Mouse (Mus musculus): ENCODE measurements at regions not wholly inside any gene's neighbourhood (a gene's known extent, or its start where the extent isn't known, plus 50 kb on each side); places are given as distances from the start of the nearest gene placed in this dataset.

DNA sequence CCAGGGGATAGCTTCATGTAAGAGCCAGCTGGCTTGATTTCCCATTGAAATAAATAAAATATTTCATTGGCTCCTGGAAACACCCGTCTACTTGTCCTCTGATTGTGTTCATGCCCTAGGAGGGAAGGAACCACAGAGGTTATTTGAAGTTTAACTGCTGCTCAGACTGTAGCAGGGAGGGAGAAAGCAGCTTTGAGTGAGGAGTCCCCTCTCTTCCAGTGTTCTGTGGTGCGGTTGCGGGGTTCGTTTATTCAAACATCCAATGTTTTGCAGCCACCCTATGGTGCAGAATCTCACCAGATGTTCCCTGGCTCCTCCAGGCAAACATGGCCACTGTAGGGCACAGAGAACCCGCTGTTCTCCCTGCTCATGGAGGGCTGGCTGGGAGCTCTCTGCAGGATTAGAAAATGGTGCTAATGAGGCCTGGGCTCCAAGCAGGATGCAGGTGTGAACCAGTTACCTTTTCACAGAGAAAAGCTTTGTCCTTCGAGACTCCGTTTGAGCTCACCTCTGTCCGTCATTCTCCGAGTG is 390.7 kb downstream of the Gpat3 start:
- no peak overlapping the region for H3K4me2 ChIP-seq (ENCODE audit: low read depth, severe bottlenecking)
- no peak overlapping the region for H3K27ac ChIP-seq (replicated peaks; ENCODE audit: low read depth, low read length)
- no peaks in the 10 kb centered on the region for H3K9me3 ChIP-seq (ENCODE audit: control insufficient read depth, low read length)
- DNase-seq (ENCODE audit: low spot score) (no peak), ATAC-seq (ENCODE audit: insufficient number of reproducible peaks, low FRiP score, low TSS enrichment, low read depth) (no peak)
- H3K36me3 ChIP-seq (ENCODE audit: control insufficient read depth, insufficient read depth, low read length) = no peaks in the 10 kb centered on the region
- H3K4me1 ChIP-seq (ENCODE audit: control insufficient read depth, insufficient read depth, low read length) = no peaks in the 10 kb centered on the region
- no peak overlapping the region for H3K4me3 ChIP-seq (ENCODE audit: low read depth, low read length)
- H3K27me3 ChIP-seq (ENCODE audit: control insufficient read depth, insufficient read depth, low read length) = no peaks in the 10 kb centered on the region
- H3K9ac ChIP-seq (ENCODE audit: low read length) = no peak overlapping the region
- 64% methylated on average over 9 of the region's 9 CpGs for WGBS

GRCm38 (mm10) chr5:101222390-101222789 is 376.9 kb downstream of the Gpat3 start:
- DNase-seq (ENCODE audit: low spot score) = no peak
- Histone ChIP-seq H3K9me3 (ENCODE audit: control insufficient read depth, low read length) (no peaks in the 10 kb centered on the region), H3K4me2 (ENCODE audit: low read depth, severe bottlenecking) (no peak overlapping the region), H3K4me1 (ENCODE audit: control insufficient read depth, insufficient read depth, low read length) (no peaks in the 10 kb centered on the region), H3K27me3 (ENCODE audit: control insufficient read depth, insufficient read depth, low read length) (no peaks in the 10 kb centered on the region), H3K9ac (ENCODE audit: low read length) (no peak overlapping the region), H3K4me3 (ENCODE audit: low read depth, low read length) (no peak overlapping the region), H3K27ac (replicated peaks; ENCODE audit: low read depth, low read length) (no peak overlapping the region), H3K36me3 (ENCODE audit: control insufficient read depth, insufficient read depth, low read length) (no peaks in the 10 kb centered on the region)
- WGBS = 88% methylated on average over 10 of the region's 10 CpGs
- no peak for ATAC-seq (ENCODE audit: insufficient number of reproducible peaks, low FRiP score, low TSS enrichment, low read depth)

GRCm38 (mm10) chr5:101218082-101218481 is 372.6 kb downstream of the Gpat3 start:
- DNase-seq (ENCODE audit: low spot score) (no peak), ATAC-seq (ENCODE audit: insufficient number of reproducible peaks, low FRiP score, low TSS enrichment, low read depth) (no peak)
- WGBS = 92% methylated on average over 3 of the region's 3 CpGs
- Histone ChIP-seq H3K27ac (replicated peaks; ENCODE audit: low read depth, low read length) (no peak overlapping the region), H3K4me1 (ENCODE audit: control insufficient read depth, insufficient read depth, low read length) (no peaks in the 10 kb centered on the region), H3K4me3 (ENCODE audit: low read depth, low read length) (no peak overlapping the region), H3K4me2 (ENCODE audit: low read depth, severe bottlenecking) (no peak overlapping the region), H3K27me3 (ENCODE audit: control insufficient read depth, insufficient read depth, low read length) (no peaks in the 10 kb centered on the region), H3K9me3 (ENCODE audit: control insufficient read depth, low read length) (no peaks in the 10 kb centered on the region), H3K9ac (ENCODE audit: low read length) (no peak overlapping the region), H3K36me3 (ENCODE audit: control insufficient read depth, insufficient read depth, low read length) (no peaks in the 10 kb centered on the region)

- 82% methylated on average over 10 of the region's 10 CpGs for WGBS
- no peak overlapping the region for H3K27ac ChIP-seq (replicated peaks; ENCODE audit: low read depth, low read length)
- H3K36me3 ChIP-seq (ENCODE audit: control insufficient read depth, insufficient read depth, low read length) = no peaks in the 10 kb centered on the region
- DNase-seq (ENCODE audit: low spot score) (no peak), ATAC-seq (ENCODE audit: insufficient number of reproducible peaks, low FRiP score, low TSS enrichment, low read depth) (no peak)
- H3K4me1 ChIP-seq (ENCODE audit: control insufficient read depth, insufficient read depth, low read length) = no peaks in the 10 kb centered on the region
- no peak overlapping the region for H3K4me3 ChIP-seq (ENCODE audit: low read depth, low read length)
- no peaks in the 10 kb centered on the region for H3K27me3 ChIP-seq (ENCODE audit: control insufficient read depth, insufficient read depth, low read length)
- no peaks in the 10 kb centered on the region for H3K9me3 ChIP-seq (ENCODE audit: control insufficient read depth, low read length)
- no peak overlapping the region for H3K9ac ChIP-seq (ENCODE audit: low read length)
- no peak overlapping the region for H3K4me2 ChIP-seq (ENCODE audit: low read depth, severe bottlenecking)
These were observed 371.5 kb downstream of the Gpat3 start for GRCm38 (mm10) chr5:101216837-101217571.

DNA sequence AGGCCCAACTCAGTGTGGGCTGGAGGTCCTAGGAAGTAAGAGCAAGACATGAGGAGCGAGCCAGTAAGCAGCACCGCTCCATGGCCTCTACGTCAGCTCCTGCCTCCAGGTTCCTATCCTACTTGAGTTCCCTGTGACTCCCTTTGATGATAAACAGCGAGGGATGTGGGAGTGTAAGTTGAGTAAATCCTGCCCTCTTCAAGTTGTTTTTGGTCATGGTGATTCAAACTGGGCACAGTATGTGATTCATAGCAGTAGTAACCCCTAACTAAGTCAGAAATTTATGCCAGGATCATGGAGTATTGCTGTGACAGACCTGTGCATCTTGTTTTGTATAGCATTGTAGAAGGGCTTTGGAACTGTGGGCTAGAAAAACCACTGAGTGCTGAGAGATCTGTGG is 366.5 kb downstream of the Gpat3 start:
- WGBS = 86% methylated on average over 4 of the region's 4 CpGs

GRCm38 (mm10) chr5:101208150-101208549 is 362.6 kb downstream of the Gpat3 start:
- DNase-seq (ENCODE audit: low spot score) = no peak
- no peak overlapping the region for H3K4me2 ChIP-seq (ENCODE audit: low read depth, severe bottlenecking)
- H3K27ac ChIP-seq (replicated peaks; ENCODE audit: low read depth, low read length) = no peak overlapping the region
- no peaks in the 10 kb centered on the region for H3K9me3 ChIP-seq (ENCODE audit: control insufficient read depth, low read length)
- ATAC-seq (ENCODE audit: insufficient number of reproducible peaks, low FRiP score, low TSS enrichment, low read depth) = no peak
- H3K4me3 ChIP-seq (ENCODE audit: low read depth, low read length) = no peak overlapping the region
- no peaks in the 10 kb centered on the region for H3K4me1 ChIP-seq (ENCODE audit: control insufficient read depth, insufficient read depth, low read length)
- no peak overlapping the region for H3K9ac ChIP-seq (ENCODE audit: low read length)
- H3K27me3 ChIP-seq (ENCODE audit: control insufficient read depth, insufficient read depth, low read length) = no peaks in the 10 kb centered on the region
- 90% methylated on average over 5 of the region's 5 CpGs for WGBS
- no peaks in the 10 kb centered on the region for H3K36me3 ChIP-seq (ENCODE audit: control insufficient read depth, insufficient read depth, low read length)

More for the DNA sequence above, 366.5 kb downstream of the Gpat3 start:
- no peak overlapping the region for H3K4me3 ChIP-seq (ENCODE audit: low read depth, low read length)
- no peak overlapping the region for H3K27ac ChIP-seq (replicated peaks; ENCODE audit: low read depth, low read length)
- H3K36me3 ChIP-seq (ENCODE audit: control insufficient read depth, insufficient read depth, low read length) = no peaks in the 10 kb centered on the region
- H3K4me2 ChIP-seq (ENCODE audit: low read depth, severe bottlenecking) = no peak overlapping the region
- no peak for DNase-seq (ENCODE audit: low spot score)
- no peak overlapping the region for H3K9ac ChIP-seq (ENCODE audit: low read length)
- no peaks in the 10 kb centered on the region for H3K4me1 ChIP-seq (ENCODE audit: control insufficient read depth, insufficient read depth, low read length)
- no peak for ATAC-seq (ENCODE audit: insufficient number of reproducible peaks, low FRiP score, low TSS enrichment, low read depth)
- no peaks in the 10 kb centered on the region for H3K27me3 ChIP-seq (ENCODE audit: control insufficient read depth, insufficient read depth, low read length)
- no peaks in the 10 kb centered on the region for H3K9me3 ChIP-seq (ENCODE audit: control insufficient read depth, low read length)

DNA sequence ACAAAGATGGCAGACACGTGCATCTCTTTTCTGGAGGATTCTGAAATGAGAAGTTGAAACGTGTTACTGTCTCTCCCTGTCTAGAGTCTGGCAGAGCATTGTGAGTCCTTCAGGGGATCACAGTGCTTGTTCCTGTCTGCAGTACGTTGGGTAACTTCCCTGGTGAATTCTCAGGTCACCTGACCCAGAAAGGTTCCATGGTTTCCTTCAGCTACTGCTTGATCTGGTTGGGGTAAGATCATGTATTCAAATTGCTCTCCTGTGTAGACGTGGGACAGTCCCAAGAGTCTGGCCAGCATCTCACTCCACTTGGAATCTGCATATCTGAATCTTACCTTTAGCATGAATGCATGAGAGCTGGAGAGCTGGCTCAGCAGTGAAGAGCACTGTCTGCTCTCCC is 350.0 kb downstream of the Gpat3 start:
- no peak overlapping the region for H3K9ac ChIP-seq (ENCODE audit: low read length)
- H3K27me3 ChIP-seq (ENCODE audit: control insufficient read depth, insufficient read depth, low read length) = no peaks in the 10 kb centered on the region
- no peaks in the 10 kb centered on the region for H3K36me3 ChIP-seq (ENCODE audit: control insufficient read depth, insufficient read depth, low read length)
- no peak overlapping the region for H3K27ac ChIP-seq (replicated peaks; ENCODE audit: low read depth, low read length)
- no peak overlapping the region for H3K4me2 ChIP-seq (ENCODE audit: low read depth, severe bottlenecking)
- 76% methylated on average over 4 of the region's 4 CpGs for WGBS
- no peak for DNase-seq (ENCODE audit: low spot score)
- no peak overlapping the region for H3K4me3 ChIP-seq (ENCODE audit: low read depth, low read length)
- no peaks in the 10 kb centered on the region for H3K4me1 ChIP-seq (ENCODE audit: control insufficient read depth, insufficient read depth, low read length)
- no peak for ATAC-seq (ENCODE audit: insufficient number of reproducible peaks, low FRiP score, low TSS enrichment, low read depth)
- no peaks in the 10 kb centered on the region for H3K9me3 ChIP-seq (ENCODE audit: control insufficient read depth, low read length)

DNA sequence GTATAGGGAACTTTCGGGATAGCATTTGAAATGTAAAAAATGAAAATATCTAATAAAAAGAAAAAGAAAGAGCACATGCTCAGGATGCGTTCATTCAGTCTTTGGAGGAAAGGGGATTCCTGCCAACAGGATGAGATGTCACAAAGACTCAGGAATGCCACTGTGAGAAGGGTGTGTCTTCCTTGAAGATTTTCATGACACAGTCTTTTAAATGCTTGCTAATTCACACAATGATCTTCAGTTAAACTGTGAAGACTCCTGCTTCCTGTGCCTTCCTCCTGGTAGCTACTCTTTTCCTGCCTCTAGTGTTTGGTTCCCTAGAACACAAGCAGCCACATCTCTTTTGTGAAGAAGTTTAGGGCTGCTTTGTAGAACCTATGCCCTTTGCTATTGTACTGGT is 345.5 kb downstream of the Gpat3 start:
- Histone ChIP-seq H3K27me3 (ENCODE audit: control insufficient read depth, insufficient read depth, low read length) (no peaks in the 10 kb centered on the region), H3K9ac (ENCODE audit: low read length) (no peak overlapping the region), H3K36me3 (ENCODE audit: control insufficient read depth, insufficient read depth, low read length) (no peaks in the 10 kb centered on the region), H3K4me1 (ENCODE audit: control insufficient read depth, insufficient read depth, low read length) (no peaks in the 10 kb centered on the region), H3K4me3 (ENCODE audit: low read depth, low read length) (no peak overlapping the region), H3K4me2 (ENCODE audit: low read depth, severe bottlenecking) (no peak overlapping the region), H3K27ac (replicated peaks; ENCODE audit: low read depth, low read length) (no peak overlapping the region), H3K9me3 (ENCODE audit: control insufficient read depth, low read length) (no peaks in the 10 kb centered on the region)
- WGBS = 87% methylated on average over 2 of the region's 2 CpGs
- ATAC-seq (ENCODE audit: insufficient number of reproducible peaks, low FRiP score, low TSS enrichment, low read depth) (no peak), DNase-seq (ENCODE audit: low spot score) (no peak)

DNA sequence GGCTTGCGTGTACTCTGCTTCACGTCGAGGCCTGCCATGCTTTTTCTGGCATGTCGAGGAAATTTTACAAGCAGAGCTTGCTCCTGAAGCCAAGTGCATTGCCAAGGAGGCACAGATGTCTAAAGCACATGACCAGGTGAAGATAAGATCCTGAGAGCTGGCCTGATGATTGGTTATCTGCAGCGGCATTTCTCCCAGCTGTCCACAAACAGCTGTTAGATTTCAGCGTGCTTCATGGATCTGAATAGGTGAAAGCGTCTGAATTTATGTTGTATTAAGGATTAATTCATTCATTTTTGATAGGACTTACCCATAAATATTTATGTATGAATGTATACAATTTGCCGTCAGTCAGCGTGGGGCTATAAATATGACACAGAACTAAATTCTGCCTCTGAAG is 327.7 kb downstream of the Gpat3 start:
- no peak overlapping the region for H3K4me3 ChIP-seq (ENCODE audit: low read depth, low read length)
- ATAC-seq (ENCODE audit: insufficient number of reproducible peaks, low FRiP score, low TSS enrichment, low read depth) (no peak), DNase-seq (ENCODE audit: low spot score) (no peak)
- 81% methylated on average over 9 of the region's 9 CpGs for WGBS
- H3K27ac ChIP-seq (replicated peaks; ENCODE audit: low read depth, low read length) = no peak overlapping the region
- no peaks in the 10 kb centered on the region for H3K4me1 ChIP-seq (ENCODE audit: control insufficient read depth, insufficient read depth, low read length)
- no peak overlapping the region for H3K4me2 ChIP-seq (ENCODE audit: low read depth, severe bottlenecking)
- H3K27me3 ChIP-seq (ENCODE audit: control insufficient read depth, insufficient read depth, low read length) = no peaks in the 10 kb centered on the region
- H3K9me3 ChIP-seq (ENCODE audit: control insufficient read depth, low read length) = no peaks in the 10 kb centered on the region
- no peak overlapping the region for H3K9ac ChIP-seq (ENCODE audit: low read length)
- no peaks in the 10 kb centered on the region for H3K36me3 ChIP-seq (ENCODE audit: control insufficient read depth, insufficient read depth, low read length)
